Mouse (Mus musculus): ENCODE results near the gene Hyal1. TPM values are rescaled to one million over a fixed set of nuclear protein-coding genes. Genes with fewer than 3 reads are reported as not detected.

The Hyal1 gene
- total and polyA plus RNA-seq, 2 experiments from 2014 or later, result 6.0 to 21.3 TPM

GRCm38 (mm10) chr9:107628721-107629410 is 52.1 kb downstream of the Hyal1 start:
- 0 out of 2 replicates have a peak overlapping the region, but pooled peaks have one; percentile 1 for H3K4me3 ChIP-seq (ENCODE audit: low read depth, low read length)
- peak overlapping the region; percentile 40 for H3K4me2 ChIP-seq (ENCODE audit: low read depth, low read length)
- no peaks in the 10 kb centered on the region for H3K9me3 ChIP-seq (replicated peaks; ENCODE audit: control insufficient read depth, low read length)
- WGBS, result 49% methylated on average over 15 of the region's 15 CpGs
- peak overlapping the region; percentile 94 for H3K27ac ChIP-seq (ENCODE audit: low read depth)
- TF ChIP-seq EP300 (IDR thresholded peaks at IDR 0.05; ENCODE audit: low read depth) (peak; percentile 43; the same call in 1 of the 2 replicates), CTCF (IDR thresholded peaks at IDR 0.05; ENCODE audit: low read depth) (no peak)
- peak; percentile 76 for DNase-seq (ENCODE audit: low spot score)
- H3K4me1 ChIP-seq (ENCODE audit: control insufficient read depth, insufficient read depth), result peaks cover 71% of the 10 kb centered on the region
- ATAC-seq (ENCODE audit: insufficient read depth, low read depth), result peak; percentile 21
- H3K36me3 ChIP-seq (replicated peaks; ENCODE audit: control insufficient read depth, insufficient read depth, low read length), result peaks cover 14% of the 10 kb centered on the region
- peak overlapping the region; percentile 2; the same call in 1 of the 2 replicates for H3K9ac ChIP-seq (replicated peaks; ENCODE audit: low read depth, low read length)
- H3K27me3 ChIP-seq (ENCODE audit: control insufficient read depth, insufficient read depth, low read length), result no peaks in the 10 kb centered on the region

GRCm38 (mm10) chr9:107629411-107629730 is 52.6 kb downstream of the Hyal1 start:
- Histone ChIP-seq H3K4me1 (ENCODE audit: control insufficient read depth, insufficient read depth) (peaks cover 66% of the 10 kb centered on the region), H3K9me3 (replicated peaks; ENCODE audit: control insufficient read depth, low read length) (no peaks in the 10 kb centered on the region), H3K4me2 (ENCODE audit: low read depth, low read length) (peak overlapping the region; percentile 40), H3K27ac (ENCODE audit: low read depth) (peak overlapping the region; percentile 94), H3K4me3 (ENCODE audit: low read depth, low read length) (no peak overlapping the region), H3K36me3 (replicated peaks; ENCODE audit: control insufficient read depth, insufficient read depth, low read length) (peaks cover 14% of the 10 kb centered on the region), H3K27me3 (ENCODE audit: control insufficient read depth, insufficient read depth, low read length) (no peaks in the 10 kb centered on the region), H3K9ac (replicated peaks; ENCODE audit: low read depth, low read length) (no peak overlapping the region; the same call in 1 of the 2 replicates)
- TF ChIP-seq CTCF (IDR thresholded peaks at IDR 0.05; ENCODE audit: low read depth) (no peak), EP300 (IDR thresholded peaks at IDR 0.05; ENCODE audit: low read depth) (no peak)
- no peak for DNase-seq (ENCODE audit: low spot score)
- no peak for ATAC-seq (ENCODE audit: insufficient read depth, low read depth)
- 35% methylated on average over 4 of the region's 4 CpGs for WGBS

- DNase-seq (ENCODE audit: low spot score) (no peak), ATAC-seq (ENCODE audit: insufficient read depth, low read depth) (no peak)
- TF ChIP-seq CTCF (IDR thresholded peaks at IDR 0.05; ENCODE audit: low read depth), result no peak
- no peak for TF ChIP-seq EP300 (IDR thresholded peaks at IDR 0.05; ENCODE audit: low read depth)
- no peak overlapping the region for H3K4me3 ChIP-seq (ENCODE audit: low read depth, low read length)
- peak overlapping the region; percentile 94 for H3K27ac ChIP-seq (ENCODE audit: low read depth)
- H3K4me2 ChIP-seq (ENCODE audit: low read depth, low read length), result peak overlapping the region; percentile 40
- 32% methylated on average over 14 of the region's 14 CpGs for WGBS
- no peaks in the 10 kb centered on the region for H3K27me3 ChIP-seq (ENCODE audit: control insufficient read depth, insufficient read depth, low read length)
- peaks cover 61% of the 10 kb centered on the region for H3K4me1 ChIP-seq (ENCODE audit: control insufficient read depth, insufficient read depth)
- peaks cover 11% of the 10 kb centered on the region for H3K36me3 ChIP-seq (replicated peaks; ENCODE audit: control insufficient read depth, insufficient read depth, low read length)
- peak overlapping the region; percentile 25; the same call in 1 of the 2 replicates for H3K9ac ChIP-seq (replicated peaks; ENCODE audit: low read depth, low read length)
- no peaks in the 10 kb centered on the region for H3K9me3 ChIP-seq (replicated peaks; ENCODE audit: control insufficient read depth, low read length)
Measured at GRCm38 (mm10) chr9:107629901-107630425, 53.2 kb downstream of the Hyal1 start.

- no peak for DNase-seq (ENCODE audit: low spot score)
- 15% methylated on average over 4 of the region's 4 CpGs for WGBS
Measured at GRCm38 (mm10) chr9:107630576-107630975, 53.8 kb downstream of the Hyal1 start.

More at GRCm38 (mm10) chr9:107630576-107630975, 53.8 kb downstream of the Hyal1 start:
- Histone ChIP-seq H3K27me3 (ENCODE audit: control insufficient read depth, insufficient read depth, low read length) (no peaks in the 10 kb centered on the region), H3K9me3 (replicated peaks; ENCODE audit: control insufficient read depth, low read length) (no peaks in the 10 kb centered on the region), H3K4me3 (ENCODE audit: low read depth, low read length) (no peak overlapping the region), H3K9ac (replicated peaks; ENCODE audit: low read depth, low read length) (peak overlapping the region; percentile 25; the same call in 1 of the 2 replicates), H3K36me3 (replicated peaks; ENCODE audit: control insufficient read depth, insufficient read depth, low read length) (peaks cover 6% of the 10 kb centered on the region), H3K4me1 (ENCODE audit: control insufficient read depth, insufficient read depth) (peaks cover 57% of the 10 kb centered on the region), H3K4me2 (ENCODE audit: low read depth, low read length) (peak overlapping the region; percentile 40), H3K27ac (ENCODE audit: low read depth) (peak overlapping the region; percentile 94)
- TF ChIP-seq EP300 (IDR thresholded peaks at IDR 0.05; ENCODE audit: low read depth), result no peak
- TF ChIP-seq CTCF (IDR thresholded peaks at IDR 0.05; ENCODE audit: low read depth), result no peak
- ATAC-seq (ENCODE audit: insufficient read depth, low read depth), result no peak

Other genes with a start within 250 kb of the Hyal1 start
- gene Hemk1, start 238.6 kb upstream of the Hyal1 start, total RNA-seq (2014; rRNA removed; ENCODE audit: low replicate concordance), result 4.8 and 28.7 TPM in 2 replicates
- gene Hemk1, start 238.6 kb upstream of the Hyal1 start, polyA plus RNA-seq (2015; fragmentation: Nextera tagmentation; extraction: Ambion mirVana), result 12.3 and 15.3 TPM in 2 replicates
- 1.1 and 11.0 TPM in 2 replicates for gene 6430571L13Rik, start 236.3 kb upstream of the Hyal1 start, total RNA-seq (2014; rRNA removed; ENCODE audit: low replicate concordance)
- 3.1 and 3.3 TPM in 2 replicates for gene 6430571L13Rik, start 236.3 kb upstream of the Hyal1 start, polyA plus RNA-seq (2015; fragmentation: Nextera tagmentation; extraction: Ambion mirVana)
- gene Cacna2d2, start 177.3 kb upstream of the Hyal1 start, total RNA-seq (2014; rRNA removed; ENCODE audit: low replicate concordance), result 30.6 and 34.8 TPM in 2 replicates
- gene Cacna2d2, start 177.3 kb upstream of the Hyal1 start, polyA plus RNA-seq (2015; fragmentation: Nextera tagmentation; extraction: Ambion mirVana), result 1.1 and 1.3 TPM in 2 replicates
- gene Tmem115, start 43.0 kb upstream of the Hyal1 start, total RNA-seq (2014; rRNA removed; ENCODE audit: low replicate concordance), result 33.4 and 37.3 TPM in 2 replicates
- 26.7 and 28.5 TPM in 2 replicates for gene Tmem115, start 43.0 kb upstream of the Hyal1 start, polyA plus RNA-seq (2015; fragmentation: Nextera tagmentation; extraction: Ambion mirVana)
- 13.4 and 22.1 TPM in 2 replicates for gene Cyb561d2, start 34.7 kb upstream of the Hyal1 start, total RNA-seq (2014; rRNA removed; ENCODE audit: low replicate concordance)
- 14.3 and 16.9 TPM in 2 replicates for gene Cyb561d2, start 34.7 kb upstream of the Hyal1 start, polyA plus RNA-seq (2015; fragmentation: Nextera tagmentation; extraction: Ambion mirVana)
- gene Nprl2, start 34.7 kb upstream of the Hyal1 start, total RNA-seq (2014; rRNA removed; ENCODE audit: low replicate concordance), result 42.3 and 56.4 TPM in 2 replicates
- gene Nprl2, start 34.7 kb upstream of the Hyal1 start, polyA plus RNA-seq (2015; fragmentation: Nextera tagmentation; extraction: Ambion mirVana), result 22.5 and 23.2 TPM in 2 replicates
- not detected in 2 replicates for gene Zmynd10, start 29.6 kb upstream of the Hyal1 start, total RNA-seq (2014; rRNA removed; ENCODE audit: low replicate concordance)
- 0.25 and 0.49 TPM in 2 replicates for gene Zmynd10, start 29.6 kb upstream of the Hyal1 start, polyA plus RNA-seq (2015; fragmentation: Nextera tagmentation; extraction: Ambion mirVana)
- 28.7 and 39.0 TPM in 2 replicates for gene Rassf1, start 25.4 kb upstream of the Hyal1 start, total RNA-seq (2014; rRNA removed; ENCODE audit: low replicate concordance)
- gene Rassf1, start 25.4 kb upstream of the Hyal1 start, polyA plus RNA-seq (2015; fragmentation: Nextera tagmentation; extraction: Ambion mirVana), result 34.4 and 35.1 TPM in 2 replicates
- 38.6 and 51.2 TPM in 2 replicates for gene Tusc2, start 13.7 kb upstream of the Hyal1 start, total RNA-seq (2014; rRNA removed; ENCODE audit: low replicate concordance)
- gene Tusc2, start 13.7 kb upstream of the Hyal1 start, polyA plus RNA-seq (2015; fragmentation: Nextera tagmentation; extraction: Ambion mirVana), result 37.0 and 38.8 TPM in 2 replicates
- gene Hyal2, start 9.0 kb upstream of the Hyal1 start, total RNA-seq (2014; rRNA removed; ENCODE audit: low replicate concordance), result 67.8 and 97.3 TPM in 2 replicates
- 58.6 and 60.5 TPM in 2 replicates for gene Hyal2, start 9.0 kb upstream of the Hyal1 start, polyA plus RNA-seq (2015; fragmentation: Nextera tagmentation; extraction: Ambion mirVana)
- 28.4 and 58.8 TPM in 2 replicates for gene Naa80, start 2.0 kb downstream of the Hyal1 start, total RNA-seq (2014; rRNA removed; ENCODE audit: low replicate concordance)
- gene Naa80, start 2.0 kb downstream of the Hyal1 start, polyA plus RNA-seq (2015; fragmentation: Nextera tagmentation; extraction: Ambion mirVana), result 14.5 and 17.5 TPM in 2 replicates
- gene Hyal3, start 3.9 kb downstream of the Hyal1 start, total RNA-seq (2014; rRNA removed; ENCODE audit: low replicate concordance), result 0.65 and 0.66 TPM in 2 replicates
- gene Hyal3, start 3.9 kb downstream of the Hyal1 start, polyA plus RNA-seq (2015; fragmentation: Nextera tagmentation; extraction: Ambion mirVana), result 0.29 and 0.44 TPM in 2 replicates
- 22.3 and 31.2 TPM in 2 replicates for gene Ifrd2, start 10.7 kb downstream of the Hyal1 start, total RNA-seq (2014; rRNA removed; ENCODE audit: low replicate concordance)
- gene Ifrd2, start 10.7 kb downstream of the Hyal1 start, polyA plus RNA-seq (2015; fragmentation: Nextera tagmentation; extraction: Ambion mirVana), result 28.6 and 33.6 TPM in 2 replicates
- 21.0 and 34.9 TPM in 2 replicates for gene Sema3b, start 32.3 kb downstream of the Hyal1 start, total RNA-seq (2014; rRNA removed; ENCODE audit: low replicate concordance)
- gene Sema3b, start 32.3 kb downstream of the Hyal1 start, polyA plus RNA-seq (2015; fragmentation: Nextera tagmentation; extraction: Ambion mirVana), result 8.9 and 9.1 TPM in 2 replicates
- 472 and 473 TPM in 2 replicates for gene Gnai2, start 58.4 kb downstream of the Hyal1 start, total RNA-seq (2014; rRNA removed; ENCODE audit: low replicate concordance)
- gene Gnai2, start 58.4 kb downstream of the Hyal1 start, polyA plus RNA-seq (2015; fragmentation: Nextera tagmentation; extraction: Ambion mirVana), result 291 and 295 TPM in 2 replicates
- gene Slc38a3, start 92.6 kb downstream of the Hyal1 start, total RNA-seq (2014; rRNA removed; ENCODE audit: low replicate concordance), result 8.9 and 16.9 TPM in 2 replicates
- gene Slc38a3, start 92.6 kb downstream of the Hyal1 start, polyA plus RNA-seq (2015; fragmentation: Nextera tagmentation; extraction: Ambion mirVana), result 2.7 and 4.0 TPM in 2 replicates
- gene Gnat1, start 102.8 kb downstream of the Hyal1 start, total RNA-seq (2014; rRNA removed; ENCODE audit: low replicate concordance), result not detected in 2 replicates
- gene Gnat1, start 102.8 kb downstream of the Hyal1 start, polyA plus RNA-seq (2015; fragmentation: Nextera tagmentation; extraction: Ambion mirVana), result 0.25 and 0.33 TPM in 2 replicates
- gene Sema3f, start 133.5 kb downstream of the Hyal1 start, total RNA-seq (2014; rRNA removed; ENCODE audit: low replicate concordance), result 38.4 and 59.5 TPM in 2 replicates
- 2.6 and 2.7 TPM in 2 replicates for gene Sema3f, start 133.5 kb downstream of the Hyal1 start, polyA plus RNA-seq (2015; fragmentation: Nextera tagmentation; extraction: Ambion mirVana)
- 53.5 and 90.6 TPM in 2 replicates for gene Rbm5, start 194.1 kb downstream of the Hyal1 start, total RNA-seq (2014; rRNA removed; ENCODE audit: low replicate concordance)
- 81.7 and 88.9 TPM in 2 replicates for gene Rbm5, start 194.1 kb downstream of the Hyal1 start, polyA plus RNA-seq (2015; fragmentation: Nextera tagmentation; extraction: Ambion mirVana)

Data from heart, postnatal 0 days (tissue).